Mouse (Mus musculus): ENCODE data around the gene Mgst2. TPM values are rescaled to one million over a fixed set of nuclear protein-coding genes. Genes with fewer than 3 reads are reported as not detected.

The Mgst2 gene
- polyA plus RNA-seq, 1 experiment from 2014 or later, result 16.0 TPM

DNA sequence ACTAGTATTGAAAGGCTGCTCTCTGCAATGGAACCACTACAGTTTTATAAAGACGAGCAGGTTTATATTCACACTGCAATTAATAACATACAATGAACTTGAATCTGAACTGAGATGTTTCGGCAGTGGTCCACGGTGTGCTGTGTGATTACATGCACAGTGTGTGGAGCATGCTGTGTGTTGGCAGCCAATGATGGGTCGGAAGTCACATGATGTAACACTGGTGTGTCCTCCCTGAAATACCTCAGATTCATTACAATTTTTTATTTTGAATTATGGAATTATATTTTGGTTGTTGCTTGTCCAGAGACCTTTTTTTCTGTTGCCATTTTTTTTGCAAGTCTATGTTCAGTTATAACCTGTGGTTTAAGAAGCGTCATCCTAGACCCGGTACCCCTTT, 22.8 kb upstream of the Mgst2 start:
- Histone ChIP-seq H3K27me3 (no peaks in the 10 kb centered on the region), H3K4me1 (no peaks in the 10 kb centered on the region), H3K9ac (no peak overlapping the region), H3K27ac (no peak overlapping the region), H3K4me3 (no peak overlapping the region), H3K9me3 (no peaks in the 10 kb centered on the region), H3K4me2 (no peak overlapping the region), H3K36me3 (no peaks in the 10 kb centered on the region)
- no peak for ATAC-seq (ENCODE audit: insufficient number of reproducible peaks, low FRiP score, low TSS enrichment, low read depth)
- WGBS, result 90% methylated on average over 6 of the region's 6 CpGs

DNA sequence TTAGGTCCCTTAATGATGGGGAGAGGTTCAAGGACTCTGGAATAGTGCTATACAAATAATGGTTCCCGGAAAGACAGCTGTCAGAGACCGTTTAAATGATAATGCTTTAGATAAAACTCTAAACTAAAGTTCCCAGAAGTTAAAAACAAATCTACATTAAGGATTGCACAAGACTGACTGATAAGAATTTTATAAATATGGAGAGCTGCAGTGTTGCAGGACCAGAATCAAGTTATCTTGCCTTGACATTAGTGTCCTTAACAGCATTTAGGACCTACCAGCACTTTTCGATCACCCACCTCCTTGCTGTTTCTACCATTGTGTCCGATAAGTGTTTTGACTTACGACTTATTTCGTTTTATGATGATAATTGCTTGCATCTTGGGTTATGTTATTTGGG, 21.9 kb upstream of the Mgst2 start:
- Histone ChIP-seq H3K4me2 (no peak overlapping the region), H3K27me3 (no peaks in the 10 kb centered on the region), H3K9ac (no peak overlapping the region), H3K36me3 (no peaks in the 10 kb centered on the region), H3K4me3 (no peak overlapping the region), H3K4me1 (no peaks in the 10 kb centered on the region), H3K9me3 (no peaks in the 10 kb centered on the region), H3K27ac (no peak overlapping the region)
- 90% methylated on average over 6 of the region's 6 CpGs for WGBS
- no peak for ATAC-seq (ENCODE audit: insufficient number of reproducible peaks, low FRiP score, low TSS enrichment, low read depth)

DNA sequence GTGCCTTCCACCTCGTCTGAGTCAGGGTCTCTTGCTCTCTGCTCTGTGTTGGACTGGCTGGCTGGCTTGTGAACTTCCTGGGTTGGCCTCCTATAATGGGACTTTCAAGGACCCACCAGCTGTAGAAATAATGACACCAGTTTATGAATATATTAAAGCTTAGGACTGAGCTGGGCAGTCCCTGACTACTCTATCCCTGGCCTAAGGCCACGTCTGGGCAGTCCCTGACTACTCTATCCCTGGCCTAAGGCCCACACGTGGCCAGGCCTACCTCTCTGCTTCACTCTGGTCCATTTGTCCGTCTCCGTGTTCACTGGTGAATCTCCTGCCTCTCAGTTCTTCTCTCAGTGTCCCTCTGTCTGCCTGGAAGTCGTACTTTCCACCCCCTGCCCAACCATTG, 14.7 kb upstream of the Mgst2 start:
- no peaks in the 10 kb centered on the region for H3K9me3 ChIP-seq
- H3K9ac ChIP-seq, result no peak overlapping the region
- 87% methylated on average over 6 of the region's 6 CpGs for WGBS

DNA sequence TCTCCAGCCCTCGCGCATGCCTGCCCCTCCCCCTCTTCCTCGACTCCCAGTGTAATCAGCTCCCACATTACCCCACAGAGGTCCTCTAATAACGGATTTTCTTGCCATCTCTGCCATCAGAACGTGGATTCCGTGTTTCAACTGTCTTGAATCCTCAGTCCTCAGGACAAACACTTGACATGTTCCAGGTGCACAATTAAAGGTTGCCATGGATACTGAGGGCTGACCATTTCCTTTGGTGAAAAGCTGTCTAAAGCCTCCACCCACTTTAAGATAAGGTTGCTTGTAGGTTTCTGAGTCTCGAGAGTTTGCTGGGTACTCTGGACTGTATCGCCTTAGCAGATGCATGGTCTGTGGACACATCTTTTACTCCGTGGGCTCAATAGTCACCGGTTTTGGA, 13.9 kb upstream of the Mgst2 start:
- Histone ChIP-seq H3K9me3 (no peaks in the 10 kb centered on the region), H3K9ac (no peak overlapping the region), H3K27me3 (no peaks in the 10 kb centered on the region), H3K4me1 (peaks cover 4% of the 10 kb centered on the region; the same call in 1 of the 2 replicates), H3K4me3 (no peak overlapping the region), H3K27ac (no peak overlapping the region), H3K4me2 (no peak overlapping the region), H3K36me3 (no peaks in the 10 kb centered on the region)
- no peak for ATAC-seq (ENCODE audit: insufficient number of reproducible peaks, low FRiP score, low TSS enrichment, low read depth)
- WGBS, result 60% methylated on average over 10 of the region's 10 CpGs

More for the DNA sequence above, 14.7 kb upstream of the Mgst2 start:
- H3K36me3 ChIP-seq, result no peaks in the 10 kb centered on the region
- no peaks in the 10 kb centered on the region for H3K27me3 ChIP-seq
- H3K4me1 ChIP-seq, result peaks cover 4% of the 10 kb centered on the region; the same call in 1 of the 2 replicates
- no peak overlapping the region for H3K4me3 ChIP-seq
- no peak overlapping the region for H3K27ac ChIP-seq
- ATAC-seq (ENCODE audit: insufficient number of reproducible peaks, low FRiP score, low TSS enrichment, low read depth), result no peak
- H3K4me2 ChIP-seq, result no peak overlapping the region

DNA sequence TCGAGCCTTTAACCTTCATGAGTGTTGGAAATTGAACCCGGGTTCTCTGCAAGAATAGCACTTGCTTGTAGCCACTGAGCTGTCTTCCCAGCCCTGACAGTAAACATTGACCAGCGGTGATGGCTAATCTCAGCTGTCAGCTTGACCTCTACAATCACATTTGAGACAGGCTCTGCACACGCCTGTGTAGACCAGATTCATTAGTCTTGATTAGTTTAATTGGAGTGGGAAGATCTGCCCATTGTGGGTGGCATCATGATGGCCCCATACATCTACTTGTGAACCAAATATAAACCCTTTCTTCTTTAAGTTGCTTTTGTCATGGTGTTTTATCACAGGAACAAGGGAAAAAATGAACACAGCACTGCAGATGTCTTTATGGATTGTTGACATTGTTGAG, 12.8 kb upstream of the Mgst2 start:
- ATAC-seq (ENCODE audit: insufficient number of reproducible peaks, low FRiP score, low TSS enrichment, low read depth), result no peak
- no peaks in the 10 kb centered on the region for H3K36me3 ChIP-seq
- H3K27me3 ChIP-seq, result no peaks in the 10 kb centered on the region
- H3K27ac ChIP-seq, result no peak overlapping the region
- WGBS, result 80% methylated on average over 4 of the region's 4 CpGs
- no peak overlapping the region for H3K4me2 ChIP-seq
- no peaks in the 10 kb centered on the region for H3K9me3 ChIP-seq
- H3K9ac ChIP-seq, result no peak overlapping the region
- H3K4me1 ChIP-seq, result peaks cover 11% of the 10 kb centered on the region
- H3K4me3 ChIP-seq, result no peak overlapping the region

DNA sequence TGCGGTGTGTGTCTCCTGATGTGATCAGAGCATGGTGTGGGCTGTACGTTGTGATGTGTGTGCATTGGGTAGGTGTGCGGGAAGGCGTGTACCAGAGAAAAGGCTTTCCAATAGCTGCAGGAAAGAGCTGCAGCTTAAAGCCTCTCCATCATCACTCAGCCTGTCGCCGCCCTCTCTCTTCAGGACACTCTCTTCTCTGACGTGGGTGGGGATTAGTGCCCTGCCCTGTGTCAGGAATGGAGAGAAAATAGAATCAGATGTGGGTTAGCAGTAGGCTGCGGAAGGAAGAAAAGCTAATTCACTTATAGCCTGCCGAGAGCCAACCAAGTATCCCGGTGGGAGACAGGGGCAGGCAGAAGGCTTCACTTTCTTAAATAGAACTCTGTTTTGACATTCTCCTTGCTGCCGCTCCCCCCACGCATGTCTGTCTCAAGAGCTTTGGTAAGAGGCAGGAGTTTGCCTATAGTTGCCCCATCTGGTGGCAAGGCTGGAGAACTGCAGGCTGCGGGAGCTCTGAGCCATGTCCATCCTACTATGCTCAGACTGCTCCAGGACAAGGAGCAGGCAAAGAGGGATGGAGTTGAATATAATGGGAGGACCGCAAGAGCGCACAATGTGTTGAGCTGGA, 12.0 kb upstream of the Mgst2 start:
- peak overlapping the region; percentile 43 for H3K4me2 ChIP-seq
- H3K36me3 ChIP-seq, result no peaks in the 10 kb centered on the region
- ATAC-seq (ENCODE audit: insufficient number of reproducible peaks, low FRiP score, low TSS enrichment, low read depth), result no peak
- no peak overlapping the region for H3K27ac ChIP-seq
- H3K4me1 ChIP-seq, result peaks cover 19% of the 10 kb centered on the region
- H3K9me3 ChIP-seq, result no peaks in the 10 kb centered on the region
- H3K4me3 ChIP-seq, result peak overlapping the region; percentile 24
- no peak overlapping the region for H3K9ac ChIP-seq
- 39% methylated on average over 15 of the region's 15 CpGs for WGBS
- no peaks in the 10 kb centered on the region for H3K27me3 ChIP-seq

DNA sequence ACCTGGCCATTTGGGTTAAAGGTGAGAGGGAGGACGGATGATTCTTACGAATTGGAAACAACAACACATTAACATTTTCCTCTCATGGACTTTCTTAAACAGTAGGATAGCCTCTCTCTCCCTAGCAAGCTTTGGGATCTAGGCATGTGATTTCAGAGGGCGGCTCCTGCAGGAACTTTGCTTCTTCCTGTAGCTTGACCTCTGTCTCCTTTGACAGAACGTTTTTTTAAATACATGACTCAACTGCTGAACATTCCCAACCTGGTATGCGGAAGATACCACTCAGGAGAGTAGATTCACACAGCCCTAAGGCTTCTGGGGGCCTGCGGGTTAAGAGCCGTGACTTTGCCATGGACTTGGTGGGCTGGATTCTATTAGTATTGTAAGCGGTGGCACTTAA, 10.7 kb upstream of the Mgst2 start:
- Histone ChIP-seq H3K9ac (no peak overlapping the region), H3K4me1 (peaks cover 19% of the 10 kb centered on the region), H3K27me3 (no peaks in the 10 kb centered on the region), H3K4me3 (no peak overlapping the region), H3K36me3 (no peaks in the 10 kb centered on the region), H3K27ac (no peak overlapping the region), H3K4me2 (no peak overlapping the region), H3K9me3 (no peaks in the 10 kb centered on the region)
- WGBS, result 74% methylated on average over 8 of the region's 8 CpGs
- ATAC-seq (ENCODE audit: insufficient number of reproducible peaks, low FRiP score, low TSS enrichment, low read depth), result no peak

DNA sequence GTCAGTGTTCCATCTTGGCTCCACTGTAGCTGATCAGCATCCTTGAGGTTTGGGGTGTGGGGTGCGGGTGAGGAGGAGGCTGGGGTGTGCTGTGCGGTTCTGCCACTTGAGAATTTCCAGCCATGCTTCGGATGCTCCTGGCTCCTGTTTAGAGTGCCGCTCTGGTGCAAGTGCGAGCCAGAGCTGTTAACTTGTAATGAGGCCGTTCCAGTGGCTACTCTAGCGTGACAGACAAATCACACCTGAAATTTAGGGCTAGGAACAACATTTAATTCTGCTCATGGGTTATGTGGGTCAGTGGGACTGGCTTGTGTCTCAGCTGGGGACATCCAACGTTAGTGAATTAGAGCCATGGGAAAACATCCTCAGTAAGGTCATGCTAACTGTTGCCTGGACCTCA, 10.2 kb upstream of the Mgst2 start:
- H3K4me3 ChIP-seq, result no peak overlapping the region
- H3K27me3 ChIP-seq, result no peaks in the 10 kb centered on the region
- no peak overlapping the region for H3K4me2 ChIP-seq
- no peak overlapping the region for H3K27ac ChIP-seq
- no peak overlapping the region for H3K9ac ChIP-seq
- peaks cover 19% of the 10 kb centered on the region for H3K4me1 ChIP-seq
- WGBS, result 67% methylated on average over 8 of the region's 8 CpGs
- ATAC-seq (ENCODE audit: insufficient number of reproducible peaks, low FRiP score, low TSS enrichment, low read depth), result no peak
- no peaks in the 10 kb centered on the region for H3K9me3 ChIP-seq
- H3K36me3 ChIP-seq, result no peaks in the 10 kb centered on the region

DNA sequence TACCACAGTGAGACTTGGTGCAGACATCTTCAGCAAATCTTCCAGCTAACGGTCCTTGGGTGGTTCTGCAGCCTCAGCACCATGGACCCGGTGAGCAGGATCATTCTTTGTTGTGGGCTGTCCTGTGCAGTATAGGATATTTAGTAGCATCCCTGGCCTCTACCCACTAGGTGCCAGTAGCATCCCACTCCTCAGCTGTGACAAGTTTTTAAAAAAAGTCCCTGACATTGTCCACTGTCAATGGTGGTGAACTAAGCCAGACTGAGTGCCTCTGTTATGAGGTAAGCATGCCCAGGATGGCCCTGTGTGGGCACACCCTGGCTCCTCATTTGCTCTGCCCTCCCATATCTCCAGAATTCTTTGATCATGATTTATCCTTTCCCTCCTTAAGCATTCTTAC, 9.0 kb upstream of the Mgst2 start:
- Histone ChIP-seq H3K27me3 (no peaks in the 10 kb centered on the region), H3K36me3 (no peaks in the 10 kb centered on the region), H3K4me2 (no peak overlapping the region), H3K9me3 (no peaks in the 10 kb centered on the region), H3K4me3 (no peak overlapping the region), H3K9ac (no peak overlapping the region), H3K4me1 (peaks cover 19% of the 10 kb centered on the region), H3K27ac (no peak overlapping the region)
- WGBS, result 81% methylated on average over 2 of the region's 2 CpGs
- ATAC-seq (ENCODE audit: insufficient number of reproducible peaks, low FRiP score, low TSS enrichment, low read depth), result no peak

DNA sequence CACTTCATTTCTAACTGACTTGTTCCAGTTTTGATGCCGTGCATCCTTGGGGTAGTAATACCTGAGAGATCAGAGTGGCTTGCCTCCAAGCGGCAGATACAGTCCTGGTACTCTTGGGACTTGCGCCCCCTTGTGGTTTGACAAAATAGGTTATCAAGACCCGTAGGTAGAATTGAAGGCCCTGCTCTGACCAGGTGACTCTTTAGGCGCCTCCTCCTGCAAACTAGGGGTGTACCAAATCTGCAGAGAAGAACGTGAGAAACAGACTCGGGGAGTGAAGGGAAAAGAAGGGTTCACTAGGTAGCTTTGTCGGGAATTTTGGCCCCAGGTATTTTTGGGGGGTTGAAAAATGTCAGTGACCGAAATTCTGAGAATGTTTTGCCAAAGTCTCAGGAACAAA, 7.9 kb upstream of the Mgst2 start:
- H3K9ac ChIP-seq, result no peak overlapping the region
- H3K27ac ChIP-seq, result 0 out of 2 replicates have a peak overlapping the region, but pooled peaks have one; percentile 34
- 3% methylated on average over 9 of the region's 9 CpGs for WGBS
- peak overlapping the region; percentile 40 for H3K4me2 ChIP-seq
- H3K4me3 ChIP-seq, result peak overlapping the region; percentile 22
- peaks cover 19% of the 10 kb centered on the region for H3K4me1 ChIP-seq
- ATAC-seq (ENCODE audit: insufficient number of reproducible peaks, low FRiP score, low TSS enrichment, low read depth), result 0 out of 2 replicates have a peak, but pooled peaks have one; percentile 49
- no peaks in the 10 kb centered on the region for H3K9me3 ChIP-seq
- H3K27me3 ChIP-seq, result no peaks in the 10 kb centered on the region
- H3K36me3 ChIP-seq, result no peaks in the 10 kb centered on the region

DNA sequence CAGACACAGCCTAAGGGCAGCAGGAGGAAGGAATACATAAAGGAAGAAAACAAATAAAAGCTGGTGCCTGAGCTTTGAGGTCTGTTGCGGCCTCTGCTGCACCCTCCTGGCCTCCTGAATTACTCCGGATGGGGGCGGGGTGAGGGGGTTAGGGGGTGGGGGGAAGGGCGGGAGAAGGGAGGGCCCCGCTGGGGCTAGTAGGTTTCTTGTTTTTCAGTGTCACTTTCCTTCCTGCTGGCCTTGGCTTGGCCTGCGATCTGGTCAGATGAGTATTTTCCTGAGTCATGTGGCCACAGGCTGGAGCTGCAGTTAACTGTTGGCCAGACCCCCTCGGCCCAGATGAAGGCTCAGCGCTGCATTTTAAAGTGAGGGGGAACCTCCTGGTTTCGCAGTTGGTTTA, 7.5 kb upstream of the Mgst2 start:
- peak; percentile 52; the same call in 1 of the 2 replicates for ATAC-seq (ENCODE audit: insufficient number of reproducible peaks, low FRiP score, low TSS enrichment, low read depth)
- H3K9me3 ChIP-seq, result no peaks in the 10 kb centered on the region
- H3K4me1 ChIP-seq, result peaks cover 19% of the 10 kb centered on the region
- H3K27ac ChIP-seq, result 0 out of 2 replicates have a peak overlapping the region, but pooled peaks have one; percentile 34
- no peaks in the 10 kb centered on the region for H3K27me3 ChIP-seq
- peak overlapping the region; percentile 22 for H3K4me3 ChIP-seq
- 3% methylated on average over 9 of the region's 9 CpGs for WGBS
- H3K4me2 ChIP-seq, result peak overlapping the region; percentile 40
- H3K9ac ChIP-seq, result no peak overlapping the region
- no peaks in the 10 kb centered on the region for H3K36me3 ChIP-seq

DNA sequence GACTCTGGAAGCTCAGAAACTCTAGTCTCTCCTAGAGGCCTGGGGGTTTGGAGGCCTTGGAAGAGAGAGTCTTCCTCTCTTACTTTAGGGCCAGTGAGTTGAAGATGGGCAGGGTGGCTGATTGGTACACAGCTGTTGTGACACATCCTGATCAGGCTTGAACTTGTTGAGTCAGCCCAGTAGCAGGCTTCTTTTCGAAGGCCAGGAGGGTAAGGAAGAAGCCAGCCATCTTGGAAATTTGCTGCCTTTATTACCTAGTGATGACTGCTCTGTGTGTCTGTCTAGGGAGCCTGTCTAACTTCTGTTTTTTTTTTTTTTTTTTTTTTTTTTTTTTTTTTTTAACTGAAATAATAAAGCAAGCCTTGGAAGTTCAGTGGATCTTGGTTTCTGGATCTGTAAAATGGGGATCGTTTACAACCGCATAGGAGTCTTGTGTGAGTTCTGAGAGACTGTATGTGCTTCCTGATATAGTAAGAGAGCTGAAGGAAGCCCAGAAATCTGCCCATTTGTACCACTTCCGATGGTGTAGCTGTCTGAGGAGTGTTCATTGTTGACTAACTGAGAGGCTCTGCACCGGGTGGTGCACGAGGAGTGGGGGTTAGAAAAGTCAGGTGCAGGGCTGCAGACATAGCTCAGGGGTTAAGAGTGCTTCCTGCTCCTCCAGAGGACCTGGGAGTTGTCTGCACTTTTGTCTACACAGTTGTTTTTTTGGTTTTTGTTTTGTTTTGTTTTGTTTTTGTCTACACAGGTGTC, 5.7 kb upstream of the Mgst2 start:
- Histone ChIP-seq H3K36me3 (no peaks in the 10 kb centered on the region), H3K9me3 (no peaks in the 10 kb centered on the region), H3K27ac (no peak overlapping the region), H3K27me3 (no peaks in the 10 kb centered on the region), H3K4me1 (peaks cover 15% of the 10 kb centered on the region), H3K4me3 (no peak overlapping the region), H3K4me2 (no peak overlapping the region), H3K9ac (no peak overlapping the region)
- 75% methylated on average over 6 of the region's 6 CpGs for WGBS
- no peak for ATAC-seq (ENCODE audit: insufficient number of reproducible peaks, low FRiP score, low TSS enrichment, low read depth)
